Mouse (Mus musculus) forebrain, embryonic 13.5 days (tissue): ENCODE data around the gene Cemip. TPM values are rescaled to one million over a fixed set of nuclear protein-coding genes. Genes with fewer than 3 reads are reported as not detected.
A peak's percentile ranks its signal among the peaks of the same experiment; 100 is the strongest.

ENCODE experiments used
- ATAC-seq: fragments of 200-750 bp; cut with Nextera tagmentation; 2 replicates; pipeline ENCODE4 v1.8.0; 2017
- H3K27ac ChIP-seq: fragments of 300-500 bp; sonication (generic); 2 replicates; pipeline ENCODE4 v1.5.1; 2015; ENCODE audit warnings: inconsistent platforms, mild to moderate bottlenecking, moderate library complexity
- H3K27me3 ChIP-seq: fragments of 300-500 bp; sonication (generic); 2 replicates; pipeline ENCODE4 v1.6.1; 2015; ENCODE audit warnings: mild to moderate bottlenecking, inconsistent platforms
- H3K36me3 ChIP-seq: fragments of 300-500 bp; sonication (generic); 2 replicates; pipeline ENCODE4 v1.6.1; 2015; ENCODE audit warnings: mild to moderate bottlenecking, inconsistent platforms; ENCODE audit not compliant: poor library complexity, severe bottlenecking
- H3K4me1 ChIP-seq: fragments of 300-500 bp; sonication (generic); 2 replicates; pipeline ENCODE4 v1.6.1; 2015; ENCODE audit warnings: inconsistent platforms
- H3K4me2 ChIP-seq: fragments of 300-500 bp; sonication (generic); 2 replicates; pipeline ENCODE4 v1.6.1; 2015; ENCODE audit warnings: inconsistent platforms, mild to moderate bottlenecking, moderate library complexity
- H3K4me3 ChIP-seq: fragments of 300-500 bp; sonication (generic); 2 replicates; pipeline ENCODE4 v1.5.1; 2015; ENCODE audit warnings: mild to moderate bottlenecking, inconsistent platforms
- H3K9ac ChIP-seq: fragments of 300-500 bp; sonication (generic); 2 replicates; pipeline ENCODE4 v1.6.1; 2015; ENCODE audit warnings: mild to moderate bottlenecking, inconsistent platforms
- H3K9me3 ChIP-seq: fragments of 300-500 bp; sonication (generic); replicated peaks from 2 replicates; pipeline ENCODE4 v1.6.1; 2016; ENCODE audit warnings: inconsistent platforms
- WGBS: fragments of 180-500 bp; shearing (Covaris S2); methylation state at CpG from one replicate; pipeline ENCODE4 v1.1.7; 2015; 5-methylcytosine and 5-hydroxymethylcytosine counted together
- polyA plus RNA-seq: library from polyadenylated mRNA; unstranded; fragments of >200 nt; fragmentation: Nextera tagmentation; extraction: Ambion mirVana; gene quantifications from 2 replicates; pipeline ENCODE4 v1.2.1, GENCODE M21; 2015

Cemip gene
- polyA plus RNA-seq, 1 experiment from 2014 or later, result 0.81 TPM

GRCm38 (mm10) chr7:83939017-83939721 lies 147.1 kb downstream of the Cemip start:
- H3K9me3 ChIP-seq, result no peaks in the 10 kb centered on the region
- no peak overlapping the region for H3K4me2 ChIP-seq
- 75% methylated on average over 3 of the region's 3 CpGs for WGBS
- no peaks in the 10 kb centered on the region for H3K36me3 ChIP-seq
- no peaks in the 10 kb centered on the region for H3K4me1 ChIP-seq
- H3K27ac ChIP-seq, result no peak overlapping the region
- no peak overlapping the region for H3K9ac ChIP-seq
- no peaks in the 10 kb centered on the region for H3K27me3 ChIP-seq
- no peak for ATAC-seq
- no peak overlapping the region for H3K4me3 ChIP-seq

GRCm38 (mm10) chr7:83921637-83922036 lies 164.7 kb downstream of the Cemip start:
- ATAC-seq, result no peak
- Histone ChIP-seq H3K36me3 (no peaks in the 10 kb centered on the region), H3K4me2 (no peak overlapping the region), H3K27ac (no peak overlapping the region), H3K4me1 (peaks cover 6% of the 10 kb centered on the region; the same call in 1 of the 2 replicates), H3K4me3 (no peak overlapping the region), H3K27me3 (no peaks in the 10 kb centered on the region), H3K9ac (no peak overlapping the region), H3K9me3 (no peaks in the 10 kb centered on the region)
- WGBS, result 33% methylated on average over 3 of the region's 3 CpGs

DNA sequence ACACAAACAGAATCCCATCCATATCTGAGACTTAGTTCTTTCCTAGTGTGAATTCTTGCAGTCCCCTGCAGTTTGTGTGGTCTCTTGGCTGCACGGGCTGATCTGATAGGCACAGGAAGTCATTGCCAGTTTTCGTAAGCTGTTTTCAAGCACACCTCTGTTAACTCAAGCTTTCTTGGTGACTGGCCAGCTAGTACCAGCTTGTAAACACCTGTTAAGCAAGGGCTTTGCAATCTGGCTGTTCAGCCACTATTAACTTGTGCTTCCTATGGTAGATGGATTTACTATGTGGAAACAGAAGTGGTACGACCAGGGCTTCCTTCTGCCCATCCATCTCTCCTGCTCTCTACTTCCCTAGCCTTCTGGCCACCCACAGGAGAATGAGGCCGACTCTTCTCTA lies 166.1 kb downstream of the Cemip start:
- 83% methylated on average over 4 of the region's 4 CpGs for WGBS
- H3K27ac ChIP-seq, result no peak overlapping the region
- no peaks in the 10 kb centered on the region for H3K36me3 ChIP-seq
- H3K4me1 ChIP-seq, result peaks cover 6% of the 10 kb centered on the region; the same call in 1 of the 2 replicates
- H3K4me2 ChIP-seq, result no peak overlapping the region
- no peaks in the 10 kb centered on the region for H3K27me3 ChIP-seq
- H3K9me3 ChIP-seq, result no peaks in the 10 kb centered on the region
- H3K9ac ChIP-seq, result no peak overlapping the region
- H3K4me3 ChIP-seq, result no peak overlapping the region
- ATAC-seq, result no peak

DNA sequence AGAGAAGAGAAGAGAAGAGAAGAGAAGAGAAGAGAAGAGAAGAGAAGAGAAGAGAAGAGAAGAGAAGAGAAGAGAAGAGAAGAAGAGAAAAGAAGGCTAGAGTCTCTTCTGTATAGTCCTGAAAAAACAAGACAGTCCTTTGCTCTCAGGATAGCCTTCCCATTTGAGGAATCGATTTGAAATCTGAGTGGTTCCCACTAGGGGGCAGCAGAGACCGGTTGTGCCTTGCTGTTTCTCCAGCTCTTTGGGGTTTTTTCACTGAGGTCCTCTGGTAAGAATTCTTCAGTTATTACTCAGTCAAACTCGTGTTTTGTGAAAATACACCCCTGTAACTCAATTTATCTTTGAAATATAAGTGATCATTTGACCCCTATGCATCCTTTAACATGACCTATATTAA lies 171.7 kb downstream of the Cemip start:
- peak; percentile 51; the same call in 1 of the 2 replicates for ATAC-seq
- no peaks in the 10 kb centered on the region for H3K9me3 ChIP-seq
- WGBS, result 0% methylated on average over 3 of the region's 3 CpGs
- no peaks in the 10 kb centered on the region for H3K27me3 ChIP-seq
- no peaks in the 10 kb centered on the region for H3K4me1 ChIP-seq
- no peaks in the 10 kb centered on the region for H3K36me3 ChIP-seq
- no peak overlapping the region for H3K27ac ChIP-seq
- H3K4me3 ChIP-seq, result no peak overlapping the region
- H3K9ac ChIP-seq, result no peak overlapping the region
- no peak overlapping the region for H3K4me2 ChIP-seq

DNA sequence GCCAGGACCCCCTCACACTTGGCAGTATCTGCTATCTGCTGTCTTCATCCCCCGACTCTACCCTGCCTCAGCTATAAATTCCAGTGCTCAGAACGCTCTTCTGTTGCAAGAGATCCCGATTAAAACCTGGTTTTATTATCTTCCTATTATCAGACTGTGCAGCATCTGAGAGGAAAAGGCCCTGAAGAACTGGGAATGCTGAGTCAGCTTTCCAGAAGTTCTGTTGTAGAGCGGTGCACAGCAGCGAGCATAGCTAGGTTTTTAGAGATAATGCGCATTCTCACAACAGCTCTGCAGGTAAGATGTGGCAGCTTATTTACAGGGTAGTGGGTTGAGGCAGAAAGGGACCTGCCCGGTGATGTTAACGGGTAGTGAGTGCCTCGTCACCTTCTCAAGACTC lies 172.3 kb downstream of the Cemip start:
- Histone ChIP-seq H3K27ac (no peak overlapping the region), H3K4me3 (no peak overlapping the region), H3K36me3 (no peaks in the 10 kb centered on the region), H3K27me3 (no peaks in the 10 kb centered on the region), H3K9ac (no peak overlapping the region), H3K4me2 (no peak overlapping the region), H3K4me1 (no peaks in the 10 kb centered on the region), H3K9me3 (no peaks in the 10 kb centered on the region)
- WGBS, result 81% methylated on average over 9 of the region's 9 CpGs
- ATAC-seq, result 0 out of 2 replicates have a peak, but pooled peaks have one; percentile 21

DNA sequence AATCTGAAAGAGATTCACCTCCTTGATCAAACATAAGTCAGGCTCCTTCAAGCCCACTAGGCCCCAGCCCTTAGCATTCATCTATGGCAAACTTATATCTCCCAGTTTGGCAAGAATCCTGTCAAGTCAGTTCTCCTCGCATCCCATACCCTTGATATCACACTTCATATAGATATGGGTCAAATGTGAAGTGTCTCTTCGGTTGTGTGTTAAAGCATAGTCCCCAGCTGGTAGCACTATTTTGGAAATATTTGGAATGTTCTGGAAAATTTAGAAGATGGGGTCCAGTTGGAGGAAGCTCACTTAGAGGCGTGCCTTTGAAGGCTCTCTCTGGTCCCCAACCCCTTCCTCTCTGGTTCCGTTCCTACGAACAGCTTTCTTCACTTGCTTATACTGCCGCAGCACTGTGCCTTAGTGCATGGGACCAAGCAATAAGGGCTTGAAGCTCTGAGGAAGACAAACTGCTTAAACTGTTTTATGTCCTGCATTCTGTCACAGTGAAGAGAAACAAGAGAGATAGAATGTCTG lies 172.8 kb downstream of the Cemip start:
- Histone ChIP-seq H3K9ac (no peak overlapping the region), H3K36me3 (no peaks in the 10 kb centered on the region), H3K9me3 (no peaks in the 10 kb centered on the region), H3K27me3 (no peaks in the 10 kb centered on the region), H3K27ac (no peak overlapping the region), H3K4me1 (no peaks in the 10 kb centered on the region), H3K4me2 (no peak overlapping the region), H3K4me3 (no peak overlapping the region)
- 88% methylated on average over 6 of the region's 6 CpGs for WGBS
- ATAC-seq, result no peak

DNA sequence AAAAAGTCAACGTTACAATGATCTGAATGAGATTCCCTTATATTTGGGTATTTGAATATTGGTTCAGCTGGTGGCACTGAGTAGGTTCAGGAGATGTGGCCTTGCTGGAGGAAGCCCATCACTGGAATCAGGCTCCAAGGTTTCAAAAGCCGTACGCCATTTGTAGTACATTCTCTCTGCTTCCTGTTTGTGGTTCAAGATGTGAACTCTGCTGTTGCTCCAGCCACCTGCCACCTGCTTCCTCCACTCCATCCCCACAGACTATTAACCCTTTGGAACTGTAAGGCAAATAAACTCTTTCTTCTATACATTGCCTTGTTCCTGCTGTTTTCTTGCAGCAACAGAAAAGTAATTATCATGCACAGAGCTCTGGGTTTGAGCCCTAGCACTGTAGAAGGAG lies 174.4 kb downstream of the Cemip start:
- no peak overlapping the region for H3K4me3 ChIP-seq
- WGBS, result 86% methylated on average over 3 of the region's 3 CpGs
- H3K27me3 ChIP-seq, result no peaks in the 10 kb centered on the region
- H3K4me2 ChIP-seq, result no peak overlapping the region
- no peak overlapping the region for H3K27ac ChIP-seq
- H3K9ac ChIP-seq, result no peak overlapping the region
- no peaks in the 10 kb centered on the region for H3K36me3 ChIP-seq
- no peak for ATAC-seq
- no peaks in the 10 kb centered on the region for H3K4me1 ChIP-seq
- H3K9me3 ChIP-seq, result no peaks in the 10 kb centered on the region

- Histone ChIP-seq H3K27ac (no peak overlapping the region), H3K4me3 (no peak overlapping the region), H3K4me2 (no peak overlapping the region), H3K4me1 (no peaks in the 10 kb centered on the region), H3K9ac (no peak overlapping the region), H3K9me3 (no peaks in the 10 kb centered on the region), H3K36me3 (peaks cover 15% of the 10 kb centered on the region), H3K27me3 (no peaks in the 10 kb centered on the region)
- ATAC-seq, result no peak
- 90% methylated on average over 3 of the region's 3 CpGs for WGBS
These were observed 181.5 kb downstream of the Cemip start for GRCm38 (mm10) chr7:83904831-83905230.

DNA sequence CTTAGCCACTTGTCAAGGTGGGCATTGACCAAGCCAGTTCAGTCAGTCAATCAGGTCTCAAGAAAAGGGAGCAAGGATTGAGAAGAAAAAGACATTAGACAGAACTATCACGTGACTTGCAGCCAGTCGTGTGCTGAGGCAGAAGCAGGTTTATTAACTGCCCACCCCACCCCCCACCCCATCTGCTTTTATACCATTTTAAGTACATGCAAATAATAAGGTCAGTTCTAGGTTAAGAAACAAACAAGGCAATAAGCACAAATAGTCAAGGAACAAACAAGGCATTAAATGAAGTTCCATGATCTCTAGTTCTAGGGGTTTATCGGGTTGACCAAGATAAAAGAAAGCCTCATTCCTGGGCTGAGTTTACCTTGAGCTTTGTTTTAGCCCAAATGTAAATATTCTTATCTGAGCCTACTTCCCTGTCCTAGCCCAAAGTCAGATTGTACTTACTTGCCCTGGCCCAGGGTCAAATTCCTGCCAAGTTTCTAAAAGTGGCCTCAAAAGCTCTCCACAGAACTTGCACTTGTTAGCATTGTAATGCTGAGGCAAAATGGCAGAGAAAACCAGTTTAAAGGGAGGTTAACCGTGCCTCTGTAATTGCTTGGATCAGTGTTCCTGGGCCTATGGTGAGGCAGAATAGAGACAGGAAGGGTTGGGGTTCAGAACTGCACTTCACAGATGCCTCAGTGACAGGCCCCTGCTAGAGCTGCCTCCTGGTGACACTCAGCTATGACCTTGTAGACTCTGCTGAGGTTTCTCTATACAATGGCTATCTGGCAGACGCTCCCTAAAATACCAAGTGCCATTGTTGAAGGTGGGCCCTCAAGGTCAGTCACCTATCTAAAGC lies 183.8 kb downstream of the Cemip start:
- Histone ChIP-seq H3K9me3 (no peaks in the 10 kb centered on the region), H3K4me2 (no peak overlapping the region), H3K4me3 (no peak overlapping the region), H3K27ac (no peak overlapping the region), H3K9ac (no peak overlapping the region), H3K36me3 (peaks cover 38% of the 10 kb centered on the region), H3K27me3 (no peaks in the 10 kb centered on the region), H3K4me1 (no peaks in the 10 kb centered on the region)
- 80% methylated on average over 5 of the region's 5 CpGs for WGBS
- ATAC-seq, result no peak

DNA sequence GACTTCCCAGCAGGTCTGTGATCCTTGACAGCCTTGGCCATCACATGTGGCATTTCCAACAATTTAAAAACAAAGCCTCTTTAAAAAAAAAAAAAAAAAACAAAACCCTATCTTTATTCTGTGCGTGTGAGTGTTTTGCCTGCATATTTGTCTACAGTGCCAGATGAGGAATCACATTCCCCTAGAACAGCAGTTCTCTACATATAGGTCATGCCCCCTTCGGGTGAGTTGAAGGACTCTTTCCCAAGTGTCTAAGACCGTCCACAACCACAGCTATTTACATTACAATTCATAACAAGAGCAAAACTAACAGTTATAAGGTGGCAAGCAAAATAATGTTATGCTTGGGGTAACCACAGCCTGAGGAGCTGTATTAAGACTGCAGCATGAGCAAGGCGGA lies 184.9 kb downstream of the Cemip start:
- WGBS, result 88% methylated on average over 4 of the region's 4 CpGs
- H3K4me1 ChIP-seq, result no peaks in the 10 kb centered on the region
- H3K27me3 ChIP-seq, result no peaks in the 10 kb centered on the region
- no peak overlapping the region for H3K4me3 ChIP-seq
- H3K9ac ChIP-seq, result no peak overlapping the region
- no peak for ATAC-seq
- H3K4me2 ChIP-seq, result no peak overlapping the region
- H3K36me3 ChIP-seq, result peaks cover 46% of the 10 kb centered on the region
- H3K9me3 ChIP-seq, result no peaks in the 10 kb centered on the region
- H3K27ac ChIP-seq, result no peak overlapping the region

GRCm38 (mm10) chr7:83900519-83900918 lies 185.8 kb downstream of the Cemip start:
- H3K4me3 ChIP-seq, result no peak overlapping the region
- H3K4me1 ChIP-seq, result no peaks in the 10 kb centered on the region
- H3K9me3 ChIP-seq, result no peaks in the 10 kb centered on the region
- H3K4me2 ChIP-seq, result no peak overlapping the region
- H3K36me3 ChIP-seq, result peaks cover 52% of the 10 kb centered on the region
- ATAC-seq, result no peak
- WGBS, result 93% methylated on average over 3 of the region's 3 CpGs
- no peaks in the 10 kb centered on the region for H3K27me3 ChIP-seq
- no peak overlapping the region for H3K9ac ChIP-seq
- no peak overlapping the region for H3K27ac ChIP-seq

GRCm38 (mm10) chr7:83898267-83898666 lies 188.0 kb downstream of the Cemip start:
- no peak for ATAC-seq
- Histone ChIP-seq H3K27ac (no peak overlapping the region), H3K4me3 (no peak overlapping the region), H3K4me1 (peaks cover 12% of the 10 kb centered on the region), H3K9ac (no peak overlapping the region), H3K36me3 (peaks cover 56% of the 10 kb centered on the region), H3K27me3 (no peaks in the 10 kb centered on the region), H3K4me2 (no peak overlapping the region), H3K9me3 (no peaks in the 10 kb centered on the region)
- 92% methylated on average over 11 of the region's 11 CpGs for WGBS
